In genomic region chr7:45668921-45669320, GRCm38 (mm10) we compare ENCODE assay signal across 1 mouse cellular context.
TF ChIP-seq lines count a peak whose summit lies in the region.

No protein-coding gene starts in this region.

TF ChIP-seq in CH12.LX, 34 proteins besides CTCF, POLR2A, EP300 and RAD21:
- TF ChIP-seq MAX (IDR thresholded peaks at IDR 0.05; ENCODE audit: low read length), result no peak
- TF ChIP-seq SMC3 (IDR thresholded peaks at IDR 0.05; ENCODE audit: low read depth, low read length), result peak; percentile 14; the same call in 1 of the 2 replicates
